Mouse (Mus musculus) embryonic facial prominence, embryonic 10.5 days (tissue): ENCODE data around the gene Mettl7a1. TPM values are rescaled to one million over a fixed set of nuclear protein-coding genes. Genes with fewer than 3 reads are reported as not detected.
"Not testable (repeated sequence)": the region's sequence is repeated elsewhere in the genome, so short reads cannot be mapped to it uniquely, and the experiment has no call there.

Experiments
- DNase-seq: peaks from one replicate; pipeline ENCODE4 v3.0.0-alpha.2; 2017; ENCODE audit warnings: low spot score
- H3K27ac ChIP-seq: fragments of 300-500 bp; sonication (generic); replicated peaks from 2 replicates; pipeline ENCODE4 v1.5.1; 2016; ENCODE audit warnings: mild to moderate bottlenecking
- H3K27me3 ChIP-seq: fragments of 300-500 bp; sonication (generic); replicated peaks from 2 replicates; pipeline ENCODE4 v1.6.1; 2016; ENCODE audit warnings: low read depth, mild to moderate bottlenecking; ENCODE audit not compliant: poor library complexity, severe bottlenecking
- H3K36me3 ChIP-seq: fragments of 300-500 bp; sonication (generic); replicated peaks from 2 replicates; pipeline ENCODE4 v1.6.1; 2016; ENCODE audit warnings: mild to moderate bottlenecking, moderate library complexity
- H3K4me1 ChIP-seq: fragments of 300-500 bp; sonication (generic); 2 replicates; pipeline ENCODE4 v1.6.1; 2016
- H3K4me3 ChIP-seq: fragments of 300-500 bp; sonication (generic); 2 replicates; pipeline ENCODE4 v1.5.1; 2016; ENCODE audit warnings: mild to moderate bottlenecking, moderate library complexity
- H3K9me3 ChIP-seq: fragments of 300-500 bp; sonication (generic); 2 replicates; pipeline ENCODE4 v1.6.1; 2016; ENCODE audit warnings: mild to moderate bottlenecking
- WGBS: fragments of 180-500 bp; shearing (Covaris S2); methylation state at CpG from one replicate; pipeline ENCODE4 v1.1.7; 2016; 5-methylcytosine and 5-hydroxymethylcytosine counted together
- polyA plus RNA-seq: library from polyadenylated mRNA; unstranded; fragments of >200 nt; fragmentation: Nextera tagmentation; extraction: Ambion mirVana; gene quantifications from 2 replicates; pipeline ENCODE4 v1.2.1, GENCODE M21; 2016

The Mettl7a1 gene
- polyA plus RNA-seq, 1 experiment from 2014 or later = 3.3 TPM

DNA sequence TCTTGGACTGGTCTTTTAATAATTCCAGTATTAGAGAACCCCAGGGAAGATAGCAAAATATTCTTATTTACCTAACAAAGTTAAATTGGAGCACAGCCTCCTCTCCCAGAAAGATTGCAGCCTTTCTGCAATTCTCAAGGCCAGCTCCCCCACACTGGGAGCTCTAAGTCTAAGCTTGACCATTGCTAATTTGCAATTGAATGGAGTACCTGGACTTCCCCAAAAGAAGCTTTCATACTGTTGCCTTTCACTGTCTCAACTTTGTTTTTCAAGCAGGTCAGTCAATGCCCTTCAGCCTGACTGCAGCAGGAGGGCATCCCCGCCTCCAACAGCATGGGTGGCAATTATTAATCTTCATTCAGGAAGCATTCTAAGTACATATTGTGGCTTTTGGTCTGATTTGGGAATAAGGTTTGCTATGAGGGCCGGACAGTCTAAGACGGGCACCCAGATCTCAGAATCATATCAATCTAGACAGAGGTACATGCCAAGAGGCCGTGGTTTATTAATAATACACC lies 30.1 kb upstream of the Mettl7a1 start:
- not testable (repeated sequence) for DNase-seq, H3K27ac ChIP-seq, H3K4me1 ChIP-seq, H3K36me3 ChIP-seq, H3K4me3 ChIP-seq, H3K9me3 ChIP-seq
- peaks cover 27% of the 10 kb centered on the region for H3K27me3 ChIP-seq
- 91% methylated on average over 4 of the region's 4 CpGs for WGBS

DNA sequence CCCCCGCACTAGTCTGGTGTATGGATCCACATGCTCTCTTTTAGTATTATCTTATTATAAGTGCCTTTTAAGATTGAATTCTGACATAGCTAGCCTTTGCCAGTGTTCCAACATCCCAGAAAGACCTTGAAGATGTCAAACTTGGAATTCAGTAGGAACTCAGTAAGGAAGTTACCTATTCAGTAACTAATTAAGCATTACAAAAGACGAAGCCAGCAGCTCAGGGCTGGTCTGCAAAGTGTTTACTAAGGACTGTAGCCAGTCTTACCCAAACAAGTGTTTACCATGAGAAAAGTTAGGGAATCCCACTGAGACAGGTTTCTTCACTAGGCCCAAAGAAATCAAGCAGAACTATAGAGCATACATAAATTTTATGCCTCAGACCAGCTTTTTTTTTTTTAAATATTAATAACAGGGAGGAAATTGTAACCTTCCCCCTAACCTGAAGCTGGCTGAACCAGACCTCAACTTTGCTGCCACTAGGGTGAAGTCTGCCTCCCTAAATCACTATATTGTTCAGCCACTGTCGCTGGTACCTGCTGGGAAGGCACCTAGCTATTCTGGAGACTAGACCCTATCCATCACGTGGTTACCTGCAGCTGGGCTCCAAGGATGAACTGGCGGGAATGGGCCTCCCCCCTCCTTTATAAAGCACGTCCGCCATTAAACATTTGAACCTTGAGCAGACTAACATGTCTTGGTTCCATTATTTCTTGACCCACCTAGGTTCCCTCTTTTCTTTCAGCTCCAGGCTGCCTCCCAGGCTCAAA lies 29.0 kb upstream of the Mettl7a1 start:
- Histone ChIP-seq H3K36me3 (no peaks in the 10 kb centered on the region), H3K4me3 (no peak overlapping the region), H3K9me3 (peaks cover 9% of the 10 kb centered on the region), H3K4me1 (no peaks in the 10 kb centered on the region), H3K27me3 (peaks cover 15% of the 10 kb centered on the region), H3K27ac (no peak overlapping the region)
- 90% methylated on average over 7 of the region's 7 CpGs for WGBS
- DNase-seq = no peak

DNA sequence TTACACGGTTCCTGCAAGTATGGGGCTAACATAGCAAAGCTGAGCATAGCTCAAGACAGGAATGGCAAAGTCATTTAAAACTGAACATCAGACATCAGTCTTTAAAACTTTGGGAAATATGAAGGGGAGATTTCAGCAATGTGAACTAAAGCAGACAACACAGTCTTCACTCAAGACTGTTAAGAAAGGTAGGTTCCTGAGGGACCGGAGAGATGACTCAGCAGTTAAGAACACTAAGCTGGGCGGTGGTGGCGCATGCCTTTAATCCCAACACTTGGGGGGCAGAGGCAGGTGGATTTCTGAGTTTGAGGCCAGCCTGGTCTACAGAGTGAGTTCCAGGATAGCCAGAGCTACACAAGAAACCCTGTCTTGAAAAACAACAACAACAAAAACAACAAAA lies 27.5 kb upstream of the Mettl7a1 start:
- H3K36me3 ChIP-seq = no peaks in the 10 kb centered on the region
- WGBS = 92% methylated on average over 4 of the region's 4 CpGs
- H3K4me3 ChIP-seq = no peak overlapping the region
- H3K27me3 ChIP-seq = peaks cover 2% of the 10 kb centered on the region
- DNase-seq = no peak
- peaks cover 14% of the 10 kb centered on the region for H3K9me3 ChIP-seq
- H3K27ac ChIP-seq = no peak overlapping the region
- no peaks in the 10 kb centered on the region for H3K4me1 ChIP-seq

DNA sequence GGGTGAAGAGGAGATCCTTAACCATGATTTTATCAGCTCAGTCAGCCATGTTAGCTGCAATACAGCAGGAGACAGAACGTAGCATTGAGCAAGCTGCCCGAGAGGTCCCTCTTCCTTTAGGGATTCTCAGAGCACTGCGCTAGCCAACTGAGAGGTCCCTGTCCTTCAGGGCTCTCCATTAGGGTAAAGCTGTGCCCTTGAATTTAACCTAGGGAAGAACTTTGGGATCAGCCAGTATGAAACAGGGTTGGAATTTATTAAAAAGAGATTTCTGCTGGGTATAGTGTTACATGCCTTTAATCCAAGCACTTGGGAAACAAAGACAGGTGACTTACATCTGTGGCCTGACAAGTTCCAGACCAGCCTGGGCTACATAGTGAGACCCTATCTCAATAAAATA lies 26.4 kb upstream of the Mettl7a1 start:
- Histone ChIP-seq H3K27me3 (no peaks in the 10 kb centered on the region), H3K4me1 (no peaks in the 10 kb centered on the region), H3K4me3 (no peak overlapping the region), H3K9me3 (peaks cover 12% of the 10 kb centered on the region), H3K36me3 (no peaks in the 10 kb centered on the region), H3K27ac (no peak overlapping the region)
- WGBS = 97% methylated on average over 3 of the region's 3 CpGs
- DNase-seq = no peak

DNA sequence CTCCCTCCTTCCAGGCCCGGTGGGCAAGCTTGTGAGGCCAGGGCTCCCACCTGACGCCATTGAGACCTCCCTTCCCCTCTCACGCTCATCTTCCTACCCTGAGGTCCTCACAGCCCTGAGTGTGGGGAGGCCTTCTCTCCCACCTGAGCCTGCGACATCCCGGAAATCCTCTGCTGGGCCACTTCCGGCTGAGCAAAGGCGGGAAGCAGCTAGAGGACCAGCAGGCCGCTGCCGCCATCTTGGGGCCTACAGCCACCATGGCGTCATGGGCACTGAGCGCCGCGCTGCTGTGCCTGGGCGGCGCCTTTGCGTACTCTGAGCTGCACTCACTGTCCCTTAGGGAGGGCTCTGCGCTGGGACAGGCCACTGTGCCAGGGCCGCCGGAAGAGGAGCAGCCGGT lies 23.3 kb upstream of the Mettl7a1 start, which contains the start of gene Tmprss12:
Gene Tmprss12, plus strand, starts transcription at position 212 of the 400 bp plus-strand sequence.
- 97% methylated on average over 20 of the region's 20 CpGs for WGBS
- Histone ChIP-seq H3K9me3 (0 out of 2 replicates have a peak, but pooled peaks cover 5% of the 10 kb centered on the region), H3K27ac (no peak within 1 kb of the TSS), H3K4me1 (no peaks in the 10 kb centered on the region), H3K27me3 (no peaks in the 10 kb centered on the region), H3K4me3 (no peak within 1 kb of the TSS), H3K36me3 (no peaks in the 10 kb centered on the region)
- DNase-seq = no peak

DNA sequence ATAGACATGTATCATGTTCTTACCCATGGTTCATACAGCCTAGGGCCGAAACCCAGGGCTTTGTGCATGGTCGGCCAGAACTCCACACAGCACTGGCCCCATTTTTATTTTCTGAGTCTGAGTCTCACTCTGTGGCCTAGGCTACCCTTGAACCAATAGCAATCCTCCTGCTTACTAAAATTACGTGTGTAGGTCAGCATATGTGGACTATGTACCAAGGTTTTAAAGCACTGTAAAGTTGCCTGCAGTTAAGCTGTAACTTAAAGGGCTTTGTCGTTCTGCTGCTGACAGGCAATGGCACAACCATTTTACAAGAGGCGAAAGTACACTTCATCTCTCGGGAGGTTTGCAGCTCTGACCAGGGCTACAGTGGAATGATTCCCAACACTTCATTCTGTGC lies 15.0 kb upstream of the Mettl7a1 start:
- H3K4me1 ChIP-seq = no peaks in the 10 kb centered on the region
- H3K27ac ChIP-seq = no peak overlapping the region
- DNase-seq = no peak
- H3K27me3 ChIP-seq = no peaks in the 10 kb centered on the region
- no peaks in the 10 kb centered on the region for H3K36me3 ChIP-seq
- WGBS = 91% methylated on average over 6 of the region's 6 CpGs
- H3K9me3 ChIP-seq = no peaks in the 10 kb centered on the region
- no peak overlapping the region for H3K4me3 ChIP-seq

DNA sequence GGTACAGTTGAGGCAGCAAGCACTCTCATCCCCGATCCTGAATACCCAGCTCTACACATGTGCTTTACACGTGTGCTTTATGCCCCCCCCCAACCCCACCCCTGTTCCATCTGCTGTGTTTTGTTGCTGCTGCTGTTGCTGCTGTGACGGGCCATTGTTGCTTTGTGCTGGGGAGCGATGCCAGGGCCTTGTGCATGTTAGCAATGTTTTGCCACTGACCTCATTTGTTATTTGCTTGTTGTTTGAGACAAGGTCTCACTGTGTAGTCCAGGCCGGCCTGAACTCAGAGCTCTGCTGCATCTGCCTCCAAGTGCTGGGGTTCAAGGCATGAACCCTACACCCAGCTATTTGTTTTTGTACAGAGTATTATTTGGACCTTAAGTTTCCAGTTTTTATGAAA lies 13.1 kb upstream of the Mettl7a1 start:
- Histone ChIP-seq H3K27me3 (no peaks in the 10 kb centered on the region), H3K9me3 (no peaks in the 10 kb centered on the region), H3K4me3 (no peak overlapping the region), H3K27ac (no peak overlapping the region; the same call in 1 of the 2 replicates), H3K36me3 (no peaks in the 10 kb centered on the region), H3K4me1 (peaks cover 6% of the 10 kb centered on the region; the same call in 1 of the 2 replicates)
- DNase-seq = no peak
- 83% methylated on average over 5 of the region's 5 CpGs for WGBS

DNA sequence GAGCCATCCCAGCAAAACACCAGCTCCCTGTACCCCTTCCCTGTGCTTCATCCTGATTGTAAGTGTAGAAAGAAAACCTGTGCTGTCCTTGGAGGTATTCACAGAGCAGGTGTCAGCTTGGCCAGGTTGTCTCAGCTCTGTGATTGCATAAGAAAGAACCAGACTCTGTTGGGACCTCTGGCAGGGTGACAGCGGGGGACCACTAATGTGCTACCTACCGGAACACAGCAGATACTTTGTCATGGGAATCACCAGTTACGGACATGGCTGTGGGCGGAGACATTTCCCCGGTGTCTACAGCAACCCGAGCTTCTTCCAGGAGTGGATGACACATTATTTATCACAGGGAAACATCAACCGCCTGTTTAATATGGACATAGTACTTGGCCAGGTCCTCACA lies 11.6 kb upstream of the Mettl7a1 start:
- no peaks in the 10 kb centered on the region for H3K9me3 ChIP-seq
- WGBS = 77% methylated on average over 7 of the region's 7 CpGs
- no peak for DNase-seq

DNA sequence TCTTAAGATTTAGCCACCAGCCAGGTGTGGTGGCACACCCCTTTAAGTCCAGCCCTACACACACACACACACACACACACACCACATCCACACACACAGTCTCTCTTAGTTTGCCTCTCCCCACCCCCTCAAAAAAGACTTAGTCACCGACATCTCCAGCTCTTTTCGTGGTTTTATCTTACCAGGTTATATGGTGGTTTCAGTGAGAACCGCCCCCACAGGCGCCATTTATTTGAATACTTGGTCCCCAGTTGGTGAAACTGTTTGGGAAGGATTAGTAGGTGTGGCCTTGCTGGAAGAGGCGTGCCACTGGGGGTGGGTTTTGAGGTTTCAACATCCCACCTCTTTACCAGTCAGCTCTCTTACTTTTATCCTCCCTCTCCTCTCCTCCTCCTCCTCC lies 6.1 kb upstream of the Mettl7a1 start:
- H3K9me3 ChIP-seq = no peaks in the 10 kb centered on the region
- no peak for DNase-seq

More for the DNA sequence above, 11.6 kb upstream of the Mettl7a1 start:
- no peak overlapping the region for H3K27ac ChIP-seq
- H3K4me3 ChIP-seq = no peak overlapping the region
- H3K4me1 ChIP-seq = peaks cover 6% of the 10 kb centered on the region; the same call in 1 of the 2 replicates
- no peaks in the 10 kb centered on the region for H3K27me3 ChIP-seq
- no peaks in the 10 kb centered on the region for H3K36me3 ChIP-seq

DNA sequence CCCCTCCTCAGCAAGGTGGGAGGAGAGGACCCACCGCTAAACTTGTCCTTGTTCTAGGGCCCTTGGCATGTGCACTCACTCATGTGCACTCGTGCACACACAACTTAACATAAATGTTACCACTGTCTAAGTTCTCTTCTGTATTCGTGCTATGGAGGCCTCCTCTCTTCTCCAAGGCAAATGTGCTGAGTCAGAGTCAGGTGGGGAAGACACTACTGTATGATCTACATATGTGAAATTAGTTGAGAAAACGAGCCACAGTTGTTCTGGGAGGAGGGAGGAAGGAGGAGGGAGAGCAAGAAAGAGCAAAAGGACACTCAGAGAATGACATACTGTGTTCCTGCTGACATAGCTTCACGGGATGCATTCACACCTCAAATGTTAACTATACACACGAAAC lies 3.4 kb upstream of the Mettl7a1 start:
- Histone ChIP-seq H3K4me3 (no peak overlapping the region), H3K4me1 (peaks cover 18% of the 10 kb centered on the region), H3K27me3 (no peaks in the 10 kb centered on the region), H3K27ac (no peak overlapping the region), H3K9me3 (no peaks in the 10 kb centered on the region), H3K36me3 (no peaks in the 10 kb centered on the region)
- WGBS = 83% methylated on average over 6 of the region's 6 CpGs
- no peak for DNase-seq

More for the DNA sequence above, 6.1 kb upstream of the Mettl7a1 start:
- Histone ChIP-seq H3K27ac (no peak overlapping the region), H3K27me3 (no peaks in the 10 kb centered on the region), H3K4me3 (no peak overlapping the region), H3K36me3 (no peaks in the 10 kb centered on the region), H3K4me1 (peaks cover 6% of the 10 kb centered on the region; the same call in 1 of the 2 replicates)
- WGBS = 92% methylated on average over 5 of the region's 5 CpGs

DNA sequence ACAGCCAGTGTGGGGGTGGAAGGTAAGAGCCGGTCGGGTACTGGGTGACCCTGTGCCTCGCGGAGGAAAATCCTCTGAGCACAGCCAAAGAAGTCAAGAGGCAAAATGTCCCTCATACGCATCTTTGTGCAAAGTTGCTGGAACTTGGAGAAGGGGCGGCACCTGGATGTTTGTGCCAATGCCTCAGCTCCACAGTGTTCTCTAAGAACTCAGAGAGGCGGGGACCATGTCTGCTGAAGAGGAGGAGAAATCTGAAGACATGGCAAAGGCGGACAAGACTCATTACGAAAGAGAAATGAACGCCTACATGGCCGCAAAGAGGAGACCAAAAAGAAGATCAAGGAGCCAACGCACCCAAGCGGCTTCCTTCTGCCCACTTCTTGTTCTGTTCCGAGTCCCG lies 2.4 kb upstream of the Mettl7a1 start:
- 77% methylated on average over 15 of the region's 15 CpGs for WGBS
- H3K4me1 ChIP-seq = peaks cover 16% of the 10 kb centered on the region
- no peak overlapping the region for H3K27ac ChIP-seq
- no peaks in the 10 kb centered on the region for H3K36me3 ChIP-seq
- H3K4me3 ChIP-seq = no peak overlapping the region
- no peaks in the 10 kb centered on the region for H3K9me3 ChIP-seq
- H3K27me3 ChIP-seq = no peaks in the 10 kb centered on the region
- no peak for DNase-seq

DNA sequence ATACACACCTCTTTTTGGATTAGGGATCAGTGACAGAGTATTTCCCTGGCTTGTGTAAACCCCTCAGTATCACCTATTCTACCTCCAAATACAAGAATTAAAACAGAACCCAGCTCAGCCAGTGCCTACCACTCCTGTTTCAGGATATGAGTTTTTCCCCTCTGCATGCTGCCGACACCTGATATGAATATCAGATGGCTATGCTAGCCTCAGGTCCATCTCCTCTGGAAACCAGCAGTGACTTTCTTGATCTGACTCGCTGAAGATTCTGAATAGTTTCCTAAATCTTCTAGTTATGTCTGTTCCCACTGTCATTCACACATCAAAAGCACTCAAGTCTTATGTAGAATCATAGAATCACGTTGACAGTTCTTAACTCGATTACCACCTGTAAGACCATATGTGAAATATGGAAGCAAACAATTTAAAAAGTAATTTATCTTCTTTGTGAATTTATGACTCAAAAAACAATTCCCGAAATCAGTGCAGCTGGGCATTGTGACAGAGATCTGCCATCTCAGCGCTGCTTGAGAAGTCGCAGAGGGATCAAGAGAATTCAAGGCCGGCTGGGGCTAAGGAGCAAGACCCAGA lies 417 bp upstream of the Mettl7a1 start:
- DNase-seq = no peak
- Histone ChIP-seq H3K27ac (peak overlapping the region; percentile 88), H3K4me3 (peak overlapping the region; percentile 65), H3K27me3 (no peaks in the 10 kb centered on the region), H3K36me3 (no peaks in the 10 kb centered on the region), H3K4me1 (peaks cover 16% of the 10 kb centered on the region), H3K9me3 (no peaks in the 10 kb centered on the region)
- WGBS = 58% methylated on average over 8 of the region's 8 CpGs

DNA sequence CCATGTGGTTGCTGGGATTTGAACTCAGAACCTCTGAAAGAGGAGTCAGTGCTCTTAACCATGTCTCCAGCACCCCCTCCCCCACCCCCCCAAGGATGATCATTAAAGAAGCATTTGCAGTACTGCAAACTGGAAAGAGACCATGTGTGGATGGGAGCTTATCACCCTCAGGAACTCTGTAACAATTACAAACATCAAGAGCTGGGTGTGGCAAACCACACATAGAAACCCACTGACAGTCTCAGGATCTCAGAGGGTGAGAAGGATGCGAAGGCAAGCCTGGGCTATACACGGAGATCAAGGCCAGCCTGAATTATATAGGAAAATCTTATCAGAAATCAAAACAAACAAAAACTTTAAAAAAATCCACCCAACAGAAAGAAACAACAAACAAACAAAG lies 2.3 kb downstream of the Mettl7a1 start:
- WGBS = 87% methylated on average over 2 of the region's 2 CpGs
- no peaks in the 10 kb centered on the region for H3K27me3 ChIP-seq
- no peaks in the 10 kb centered on the region for H3K36me3 ChIP-seq
- H3K4me1 ChIP-seq = peaks cover 16% of the 10 kb centered on the region
- 0 out of 2 replicates have a peak overlapping the region, but pooled peaks have one; percentile 65 for H3K4me3 ChIP-seq
- no peak for DNase-seq
- H3K27ac ChIP-seq = no peak overlapping the region
- H3K9me3 ChIP-seq = no peaks in the 10 kb centered on the region
